Mouse (Mus musculus): ENCODE measurements around the gene Pde11a. TPM values are rescaled to one million over a fixed set of nuclear protein-coding genes. Genes with fewer than 3 reads are reported as not detected.

Gene Pde11a
- total RNA-seq, 2 experiments from 2014 or later: 16.3 to 16.4 TPM

DNA sequence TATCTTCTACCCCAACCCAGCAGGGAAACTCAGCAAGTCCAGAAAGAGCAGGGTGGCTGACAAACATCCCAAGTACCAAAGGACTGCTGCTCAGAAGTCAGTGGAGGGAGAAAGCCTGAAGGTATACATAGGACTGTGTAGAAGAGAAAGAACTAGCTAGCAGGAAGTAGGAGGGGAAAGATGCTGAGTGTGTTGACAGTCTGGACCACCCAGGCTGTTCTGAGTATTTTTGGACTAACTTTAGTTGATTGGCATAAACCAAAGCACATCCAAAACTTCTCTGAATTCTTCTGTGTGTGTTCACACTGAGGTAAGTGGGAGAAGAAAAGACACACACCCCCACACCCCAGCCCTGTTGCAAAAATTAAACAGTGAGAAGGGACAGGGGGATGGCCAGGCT is 248.1 kb downstream of the Pde11a start:
- TF ChIP-seq CTCF (conservative IDR thresholded peaks at IDR 0.05): no peak
- Histone ChIP-seq H3K4me3 (no peak overlapping the region), H3K27ac (no peak overlapping the region)
- no peak for DNase-seq (ENCODE audit: low spot score in 2 of 2)

DNA sequence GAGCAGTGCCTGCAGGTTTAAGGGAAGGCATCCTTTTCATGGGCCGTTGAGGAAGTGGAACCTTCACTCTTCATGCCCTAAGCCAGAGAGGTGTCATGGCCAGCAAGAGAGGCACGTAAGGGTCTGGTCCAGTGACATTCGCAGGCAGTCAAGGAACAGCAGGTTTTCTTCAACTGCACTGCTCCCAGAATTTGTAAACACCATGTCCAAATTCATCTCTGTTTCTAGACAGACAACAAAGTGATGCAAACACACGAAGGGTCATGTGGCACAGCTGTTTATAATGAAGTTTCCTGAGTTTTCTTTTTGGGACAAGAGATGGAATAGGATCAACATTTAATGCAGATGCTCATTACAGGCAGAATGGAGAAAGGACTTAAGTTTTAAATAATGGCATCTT is 249.7 kb downstream of the Pde11a start:
- no peak overlapping the region for H3K4me3 ChIP-seq
- no peak for DNase-seq (ENCODE audit: low spot score in 2 of 2)
- no peak overlapping the region for H3K27ac ChIP-seq
- TF ChIP-seq CTCF (conservative IDR thresholded peaks at IDR 0.05): no peak

DNA sequence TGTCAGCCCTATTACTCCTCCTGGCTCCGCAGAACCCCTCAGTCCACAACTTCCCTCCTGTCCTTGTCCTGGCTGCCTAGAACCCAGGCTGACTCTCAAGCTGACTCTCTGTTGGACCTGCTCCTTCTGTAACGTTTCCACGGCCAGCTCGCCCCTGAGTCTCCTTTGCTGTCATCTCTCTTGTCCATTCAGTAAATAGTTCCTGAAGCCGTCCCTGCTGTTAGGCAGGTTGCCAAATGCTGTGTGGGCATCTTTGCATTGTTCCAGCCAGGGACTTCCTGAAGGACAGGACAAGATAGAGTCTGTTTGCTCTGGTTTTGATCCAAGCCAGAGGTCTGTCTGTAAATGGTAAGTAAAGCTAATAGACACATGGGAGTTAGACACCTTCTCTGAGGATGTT is 250.2 kb downstream of the Pde11a start:
- Histone ChIP-seq H3K4me3 (no peak overlapping the region), H3K27ac (no peak overlapping the region)
- no peak for DNase-seq (ENCODE audit: low spot score in 2 of 2)
- no peak for TF ChIP-seq CTCF (conservative IDR thresholded peaks at IDR 0.05)

DNA sequence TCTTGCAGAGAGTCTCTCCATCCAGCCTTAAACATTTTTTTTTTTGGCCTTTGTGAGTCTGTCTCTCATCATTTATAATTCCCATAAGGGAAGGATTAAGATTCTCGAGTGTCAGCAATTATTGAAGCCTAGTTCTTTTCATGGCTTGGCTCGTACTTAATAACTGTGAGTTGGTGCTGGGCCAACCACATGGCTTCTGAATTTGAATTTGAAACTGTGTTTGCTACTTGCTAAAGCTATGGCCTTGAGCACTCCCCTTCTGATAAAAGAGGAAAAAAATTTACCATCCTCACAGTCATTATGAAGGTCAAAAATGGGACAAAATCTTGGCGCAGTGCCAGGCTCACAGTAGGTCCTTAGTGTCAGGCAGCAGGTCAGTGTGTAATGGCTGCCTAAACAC is 251.4 kb downstream of the Pde11a start:
- no peak overlapping the region for H3K4me3 ChIP-seq
- no peak for DNase-seq (ENCODE audit: low spot score in 2 of 2)
- no peak overlapping the region for H3K27ac ChIP-seq
- no peak for TF ChIP-seq CTCF (conservative IDR thresholded peaks at IDR 0.05)

DNA sequence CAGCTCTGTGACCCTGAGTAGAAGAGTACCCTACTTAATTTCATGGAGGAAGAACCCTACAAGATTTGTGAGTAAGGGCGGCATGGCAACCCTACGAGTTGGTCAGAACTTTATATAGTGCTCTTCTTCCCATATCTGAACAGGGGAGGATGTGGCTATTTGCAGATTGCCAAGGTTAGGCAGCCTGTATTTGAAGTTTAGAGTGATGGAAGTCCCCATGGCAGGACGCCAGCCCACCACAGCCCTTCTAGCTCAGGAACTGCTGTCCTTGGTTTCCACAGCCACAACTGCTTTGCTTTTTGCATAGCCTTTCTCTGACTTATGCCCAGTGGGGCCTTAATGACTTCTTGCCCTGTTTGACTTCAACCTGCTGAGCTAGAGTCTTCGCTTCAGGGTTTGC is 253.6 kb downstream of the Pde11a start:
- DNase-seq (ENCODE audit: low spot score in 2 of 2): no peak
- no peak for TF ChIP-seq CTCF (conservative IDR thresholded peaks at IDR 0.05)
- no peak overlapping the region for H3K27ac ChIP-seq
- no peak overlapping the region for H3K4me3 ChIP-seq

DNA sequence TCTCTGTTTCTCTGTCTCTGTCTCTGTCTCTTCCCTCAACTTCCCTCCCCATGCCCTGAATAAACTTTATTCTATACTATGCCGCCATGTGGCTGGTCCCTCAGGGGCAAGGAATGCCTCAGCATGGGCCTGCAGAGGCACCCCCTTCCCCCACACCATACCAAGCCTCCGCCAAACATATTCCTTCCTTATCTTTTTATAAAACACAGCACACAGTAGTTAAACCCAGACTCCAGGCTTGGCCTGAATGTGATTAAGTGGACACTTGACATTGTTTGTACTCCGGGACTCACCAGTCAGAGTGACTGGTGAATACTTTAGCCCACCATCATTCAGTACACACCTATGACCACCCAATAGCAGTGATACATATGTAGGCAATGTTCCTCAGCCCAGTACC is 254.7 kb downstream of the Pde11a start:
- no peak overlapping the region for H3K4me3 ChIP-seq
- DNase-seq (ENCODE audit: low spot score in 2 of 2): no peak
- H3K27ac ChIP-seq: no peak overlapping the region
- no peak for TF ChIP-seq CTCF (conservative IDR thresholded peaks at IDR 0.05)

DNA sequence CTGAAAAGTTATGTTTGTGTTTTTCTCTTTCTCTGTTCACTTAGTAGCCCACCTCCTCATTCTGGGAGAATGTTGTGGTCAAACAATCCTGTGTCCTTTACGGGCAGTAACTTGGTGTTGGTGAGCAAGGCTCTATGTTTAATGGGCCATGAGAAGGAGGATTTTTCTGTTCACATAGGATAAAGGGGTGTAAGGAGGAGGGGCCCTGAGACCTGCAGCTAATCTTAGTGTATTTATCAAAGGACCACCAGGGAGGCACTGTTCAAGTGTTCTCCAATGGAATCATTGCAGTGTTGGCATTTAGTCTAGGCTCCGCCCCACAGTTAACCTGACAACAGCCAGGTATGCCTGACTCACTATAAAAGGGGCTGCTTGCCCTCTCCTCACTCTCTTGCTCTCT is 255.2 kb downstream of the Pde11a start:
- H3K27ac ChIP-seq: no peak overlapping the region
- no peak for TF ChIP-seq CTCF (conservative IDR thresholded peaks at IDR 0.05)
- no peak overlapping the region for H3K4me3 ChIP-seq
- DNase-seq (ENCODE audit: low spot score in 2 of 2): no peak

DNA sequence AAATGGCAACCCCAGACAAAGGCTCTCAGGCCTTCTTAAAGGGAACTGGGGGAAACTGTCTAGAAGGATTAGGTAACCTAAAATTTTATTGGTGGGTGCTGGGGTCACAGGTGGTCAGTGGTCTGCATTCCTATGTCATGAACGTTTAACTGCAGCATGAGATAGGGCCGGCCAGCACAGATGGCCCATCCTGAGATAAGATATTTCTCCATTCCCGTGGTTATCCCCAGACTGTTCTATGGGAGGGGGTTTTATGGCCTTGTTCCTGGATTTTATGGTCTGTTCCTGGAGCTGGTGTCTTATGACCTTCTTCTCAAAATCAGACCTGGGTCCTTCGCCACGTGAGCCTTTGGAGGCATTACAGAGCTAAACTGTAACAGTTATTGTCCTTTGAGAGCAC is 256.6 kb downstream of the Pde11a start:
- Histone ChIP-seq H3K27ac (no peak overlapping the region), H3K4me3 (no peak overlapping the region)
- TF ChIP-seq CTCF (conservative IDR thresholded peaks at IDR 0.05): no peak
- no peak for DNase-seq (ENCODE audit: low spot score in 2 of 2)

DNA sequence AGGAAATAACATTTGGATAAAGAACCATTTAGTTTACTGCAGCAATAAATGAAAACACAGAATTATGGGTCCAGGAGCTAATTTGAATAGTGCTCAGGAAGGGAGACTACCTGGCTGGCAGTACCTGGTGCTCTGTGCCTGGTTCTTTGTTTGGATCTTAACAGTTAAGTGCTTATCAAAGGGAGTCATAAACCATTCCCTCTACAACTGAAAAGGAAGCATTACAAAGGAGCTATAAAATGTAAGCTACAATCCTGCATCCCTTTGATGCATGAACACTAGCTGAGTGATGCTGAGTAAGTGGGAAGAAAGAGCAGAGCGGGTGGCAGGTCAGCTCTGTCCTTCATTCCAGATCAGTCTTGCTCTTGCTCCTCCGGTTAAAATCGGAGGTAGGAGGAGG is 258.0 kb downstream of the Pde11a start:
- TF ChIP-seq CTCF (conservative IDR thresholded peaks at IDR 0.05): no peak
- Histone ChIP-seq H3K27ac (no peak overlapping the region), H3K4me3 (no peak overlapping the region)
- no peak for DNase-seq (ENCODE audit: low spot score in 2 of 2)

DNA sequence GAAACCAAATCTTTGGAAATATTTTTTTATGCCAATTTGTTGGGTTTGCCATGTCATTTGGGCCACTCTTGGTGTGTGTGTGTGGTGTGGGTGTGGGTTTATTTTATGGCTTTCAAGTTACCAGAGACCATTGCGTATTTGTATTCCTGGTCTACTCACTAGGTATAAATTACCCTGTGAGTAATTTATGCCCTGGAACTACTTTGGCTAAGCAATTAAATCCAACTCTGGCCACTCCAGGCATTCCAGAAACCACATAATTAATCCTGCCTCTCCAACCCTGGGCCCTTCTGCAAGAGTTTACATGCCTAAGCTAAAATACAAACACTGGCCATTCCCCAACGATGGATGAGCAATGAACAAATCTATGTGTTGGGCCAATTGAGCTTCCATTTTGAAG is 261.7 kb downstream of the Pde11a start:
- H3K27ac ChIP-seq: no peak overlapping the region
- H3K4me3 ChIP-seq: no peak overlapping the region
- DNase-seq (ENCODE audit: low spot score in 2 of 2): no peak
- no peak for TF ChIP-seq CTCF (conservative IDR thresholded peaks at IDR 0.05)

DNA sequence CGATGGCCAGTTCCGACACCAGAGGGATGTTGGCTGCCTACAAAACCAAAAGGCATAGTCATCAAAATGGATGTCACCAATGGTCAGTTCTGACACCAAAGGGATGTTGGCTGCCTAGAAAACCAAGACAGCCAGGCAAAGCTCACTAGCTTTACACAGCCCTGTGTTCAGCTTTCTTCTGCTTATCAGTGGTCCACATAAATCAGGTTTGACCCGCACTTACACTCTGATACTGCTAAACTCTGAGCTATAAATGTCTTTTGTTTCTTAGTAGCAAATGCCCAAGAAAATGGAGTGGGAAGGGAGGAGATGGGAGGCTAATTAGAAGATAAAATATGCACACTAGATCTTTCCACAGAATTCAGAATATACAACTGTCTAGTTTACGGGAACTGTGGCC is 262.5 kb downstream of the Pde11a start:
- H3K27ac ChIP-seq: no peak overlapping the region
- no peak for DNase-seq (ENCODE audit: low spot score in 2 of 2)
- no peak overlapping the region for H3K4me3 ChIP-seq
- no peak for TF ChIP-seq CTCF (conservative IDR thresholded peaks at IDR 0.05)

DNA sequence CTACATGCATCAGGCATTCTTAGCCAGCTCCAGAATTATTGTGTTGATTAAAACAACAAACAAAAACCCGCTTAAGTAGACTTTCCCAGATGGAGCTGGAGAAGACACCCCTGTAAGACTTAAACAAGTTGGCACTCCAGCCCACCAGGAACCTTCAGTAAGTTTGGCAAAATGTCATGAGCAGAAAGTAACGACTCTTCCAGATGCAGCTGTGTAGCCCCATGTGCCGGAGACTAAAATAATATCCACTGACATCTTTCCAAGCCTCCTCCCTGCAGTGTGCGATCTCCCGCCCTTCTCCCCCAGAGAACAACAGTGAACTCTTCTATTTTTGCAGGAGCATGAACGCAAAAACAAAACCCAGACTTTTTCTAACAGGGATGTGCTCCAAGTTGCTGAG is 265.5 kb downstream of the Pde11a start:
- Histone ChIP-seq H3K27ac (no peak overlapping the region), H3K4me3 (no peak overlapping the region)
- no peak for DNase-seq (ENCODE audit: low spot score in 2 of 2)
- TF ChIP-seq CTCF (conservative IDR thresholded peaks at IDR 0.05): no peak

DNA sequence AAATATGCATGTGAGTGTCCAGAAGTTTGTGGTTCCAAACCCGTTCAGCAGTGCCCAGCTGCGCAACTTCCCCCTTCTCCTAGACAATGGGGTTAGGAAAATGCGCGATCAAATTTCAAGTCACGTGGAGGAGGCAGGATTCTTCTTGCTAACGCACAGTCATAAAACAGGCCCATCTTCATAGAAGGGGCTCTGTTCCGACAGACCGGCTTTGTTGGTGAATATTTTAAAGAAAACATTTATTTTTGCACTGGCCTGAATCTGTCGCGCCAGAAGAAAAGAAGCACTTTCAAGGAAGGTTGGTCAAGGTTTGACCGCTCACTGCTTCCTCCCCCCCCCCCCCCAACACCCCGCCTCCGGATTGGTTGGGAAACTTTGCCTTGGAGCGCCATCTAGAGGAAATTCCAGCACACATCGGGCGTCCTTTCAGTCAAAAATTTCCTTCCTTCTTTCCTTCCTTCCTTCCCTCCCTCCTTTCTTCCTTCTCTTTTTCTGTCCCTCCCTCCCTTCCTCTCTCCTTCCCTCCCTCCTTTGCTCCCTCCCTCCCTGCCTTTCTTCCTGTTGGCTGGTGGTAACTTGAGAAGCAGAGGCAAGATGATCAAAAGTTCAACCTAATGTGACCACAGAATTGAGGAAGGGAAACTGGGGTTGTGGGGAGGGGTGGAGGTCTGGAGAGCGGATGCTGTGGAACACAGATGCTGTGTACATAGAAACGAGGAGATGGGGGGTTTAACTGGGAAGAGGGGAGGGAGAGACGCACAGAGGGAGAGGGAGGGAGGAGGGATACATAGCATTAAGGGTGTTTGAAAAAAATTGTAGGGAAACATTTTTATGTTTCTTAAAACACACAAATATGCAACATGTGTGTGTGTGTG is 267.9 kb downstream of the Pde11a start:
- TF ChIP-seq CTCF (conservative IDR thresholded peaks at IDR 0.05): peak; percentile 76
- Histone ChIP-seq H3K4me3 (peak overlapping the region; percentile 63), H3K27ac (peak overlapping the region; percentile 85)
- peak; percentile 50 to 64 for DNase-seq (ENCODE audit: low spot score in 2 of 2)

DNA sequence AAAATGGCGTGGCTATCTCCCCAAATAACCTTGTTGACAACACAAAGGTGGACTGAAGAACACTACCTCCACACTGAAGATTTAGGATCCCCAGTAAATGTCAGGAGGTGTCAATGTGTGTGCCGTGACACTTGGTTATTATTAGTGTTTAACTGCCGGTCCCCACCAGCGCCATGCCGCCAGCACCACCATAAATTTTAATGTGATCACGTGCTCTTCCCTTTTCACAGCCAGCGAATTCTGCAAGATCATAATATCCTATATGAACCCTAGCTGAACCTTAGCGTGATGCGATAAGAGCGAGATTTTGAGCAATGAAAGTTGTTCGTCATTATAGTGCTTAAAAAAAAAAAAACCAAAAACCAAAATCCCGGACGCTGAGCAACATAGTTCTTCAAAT is 269.3 kb downstream of the Pde11a start:
- TF ChIP-seq CTCF (conservative IDR thresholded peaks at IDR 0.05): no peak
- Histone ChIP-seq H3K27ac (no peak overlapping the region), H3K4me3 (no peak overlapping the region)
- no peak for DNase-seq (ENCODE audit: low spot score in 2 of 2)
